Mouse (Mus musculus) thymus, adult 2 months (tissue): Measurements from ENCODE around the gene Samd4. TPM values are rescaled to one million over a fixed set of nuclear protein-coding genes. Genes with fewer than 3 reads are reported as not detected.

Experiments used
- DNase-seq: peaks from one replicate; pipeline ENCODE4 v3.0.0; 2021
- H3K27ac ChIP-seq: fragments of 200-500 bp; 2 replicates; pipeline ENCODE4 v1.5.1; 2012; ENCODE audit warnings: low read length, control low read depth; ENCODE audit not compliant: control insufficient read depth, insufficient read depth
- H3K27me3 ChIP-seq: fragments of 200-500 bp; 2 replicates; pipeline ENCODE4 v1.6.1; 2012; ENCODE audit warnings: mild to moderate bottlenecking, low read length, moderate library complexity, mixed read lengths; ENCODE audit not compliant: control insufficient read depth, insufficient read depth
- H3K36me3 ChIP-seq: fragments of 200-500 bp; 2 replicates; pipeline ENCODE4 v1.6.1; 2012; ENCODE audit warnings: mild to moderate bottlenecking, low read length, moderate library complexity; ENCODE audit not compliant: control insufficient read depth, insufficient read depth
- H3K4me1 ChIP-seq: fragments of 200-500 bp; replicated peaks from 2 replicates; pipeline ENCODE4 v1.6.1; 2012; ENCODE audit warnings: low read length; ENCODE audit not compliant: control insufficient read depth, insufficient read depth
- H3K4me3 ChIP-seq: fragments of 200-500 bp; 2 replicates; pipeline ENCODE4 v1.5.1; 2012; ENCODE audit warnings: mild to moderate bottlenecking, low read length, control low read depth, moderate library complexity; ENCODE audit not compliant: control insufficient read depth, insufficient read depth
- CTCF ChIP-seq: fragments of 200-500 bp; IDR thresholded peaks from 2 replicates; pipeline ENCODE4 v1.5.1; 2012; ENCODE audit warnings: mild to moderate bottlenecking, control low read depth, low read length, moderate library complexity, borderline replicate concordance; ENCODE audit not compliant: control insufficient read depth, poor library complexity, insufficient read depth; ENCODE audit errors: extremely low read depth
- POLR2A ChIP-seq: fragments of 200-500 bp; IDR thresholded peaks from 2 replicates; pipeline ENCODE4 v1.6.1; 2012; ENCODE audit warnings: mild to moderate bottlenecking, low read length, control low read depth, moderate library complexity; ENCODE audit not compliant: control insufficient read depth, poor library complexity, insufficient read depth; ENCODE audit errors: extremely low read depth
- WGBS: fragments of 180-500 bp; shearing (Covaris S2); methylation state at CpG from one replicate; pipeline ENCODE4 v1.1.7; 2018; 5-methylcytosine and 5-hydroxymethylcytosine counted together
- polyA plus RNA-seq: library from polyadenylated mRNA; depleted of rRNA; stranded (reverse); fragments of >200 nt; gene quantifications from 2 replicates; pipeline ENCODE4 v1.2.3, GENCODE M21; 2012

Gene Samd4
- polyA plus RNA-seq, 1 experiment: 3.1 TPM

DNA sequence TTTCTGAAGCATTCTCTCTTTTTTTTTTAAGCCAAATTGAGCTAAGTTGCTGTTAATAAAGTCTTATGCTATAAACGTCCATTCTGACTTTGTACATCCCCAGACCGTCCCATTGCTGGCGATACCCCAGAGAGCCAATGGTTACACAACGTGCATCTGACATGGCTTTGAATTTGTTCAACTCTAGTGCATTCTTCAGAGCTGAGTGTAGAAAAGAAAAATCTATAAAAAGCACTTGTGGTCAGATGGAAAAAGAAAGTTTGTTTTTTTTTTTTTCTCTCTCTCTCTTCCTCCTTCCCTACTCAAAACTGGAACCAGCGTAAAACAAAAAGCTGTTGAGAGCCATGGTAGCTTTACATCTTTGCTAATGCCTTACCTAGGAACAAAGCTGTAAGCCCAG is 41.8 kb downstream of the Samd4 start:
- WGBS: 47% methylated on average over 5 of the region's 5 CpGs

DNA sequence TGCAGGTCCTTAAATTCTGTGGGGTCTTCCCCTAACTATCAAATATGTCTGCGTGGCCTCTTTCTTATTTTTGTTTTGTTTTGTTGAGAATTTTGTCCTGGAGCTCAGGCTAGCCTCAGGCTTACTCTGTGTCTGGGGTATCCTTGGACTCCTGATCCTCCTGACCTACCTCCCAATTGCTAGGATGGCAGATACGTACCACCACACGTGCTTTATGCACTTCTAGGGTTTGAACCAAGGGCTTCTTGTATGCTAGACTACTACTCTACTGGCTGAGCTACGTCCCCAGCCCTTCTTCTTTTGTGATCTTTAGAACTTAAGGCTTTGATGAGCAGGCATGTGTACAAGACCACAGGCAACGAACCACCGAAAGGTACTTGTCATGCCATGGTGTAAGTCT is 45.9 kb downstream of the Samd4 start:
- H3K36me3 ChIP-seq: no peaks in the 10 kb centered on the region
- 0 out of 2 replicates have a peak, but pooled peaks cover 3% of the 10 kb centered on the region for H3K4me1 ChIP-seq
- no peaks in the 10 kb centered on the region for H3K27me3 ChIP-seq
- H3K27ac ChIP-seq: no peak overlapping the region
- DNase-seq: no peak
- TF ChIP-seq CTCF (no peak), POLR2A (no peak)
- H3K4me3 ChIP-seq: no peak overlapping the region
- 93% methylated on average over 6 of the region's 6 CpGs for WGBS

More for the DNA sequence above, 41.8 kb downstream of the Samd4 start:
- DNase-seq: no peak
- 0 out of 2 replicates have a peak, but pooled peaks cover 3% of the 10 kb centered on the region for H3K4me1 ChIP-seq
- H3K36me3 ChIP-seq: no peaks in the 10 kb centered on the region
- H3K27me3 ChIP-seq: no peaks in the 10 kb centered on the region
- H3K4me3 ChIP-seq: no peak overlapping the region
- no peak for TF ChIP-seq CTCF
- TF ChIP-seq POLR2A: no peak
- H3K27ac ChIP-seq: no peak overlapping the region

DNA sequence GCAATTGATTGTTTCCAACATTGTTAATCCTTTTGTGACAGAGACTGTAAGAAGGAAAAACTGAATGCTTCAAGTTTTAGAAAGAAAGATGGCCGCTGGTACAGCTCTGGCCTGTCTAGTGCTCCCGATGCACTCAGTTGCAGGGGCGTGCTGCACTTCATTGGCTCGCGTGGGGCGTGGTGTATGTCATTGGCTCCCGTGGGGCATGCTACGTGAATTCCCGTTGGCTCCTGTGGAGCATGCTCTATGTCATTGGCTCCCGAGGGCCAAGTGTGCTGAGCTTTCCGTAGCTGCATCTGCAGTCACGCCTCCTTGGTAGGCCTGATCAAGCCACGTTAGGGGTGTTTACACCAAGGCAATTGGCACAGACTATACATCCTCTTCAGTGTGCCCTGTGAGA is 49.5 kb downstream of the Samd4 start:
- DNase-seq: no peak
- WGBS: 96% methylated on average over 13 of the region's 13 CpGs
- H3K36me3 ChIP-seq: no peaks in the 10 kb centered on the region
- H3K27ac ChIP-seq: no peak overlapping the region
- TF ChIP-seq POLR2A: no peak
- no peak for TF ChIP-seq CTCF
- no peak overlapping the region for H3K4me3 ChIP-seq
- H3K27me3 ChIP-seq: no peaks in the 10 kb centered on the region
- no peaks in the 10 kb centered on the region for H3K4me1 ChIP-seq

DNA sequence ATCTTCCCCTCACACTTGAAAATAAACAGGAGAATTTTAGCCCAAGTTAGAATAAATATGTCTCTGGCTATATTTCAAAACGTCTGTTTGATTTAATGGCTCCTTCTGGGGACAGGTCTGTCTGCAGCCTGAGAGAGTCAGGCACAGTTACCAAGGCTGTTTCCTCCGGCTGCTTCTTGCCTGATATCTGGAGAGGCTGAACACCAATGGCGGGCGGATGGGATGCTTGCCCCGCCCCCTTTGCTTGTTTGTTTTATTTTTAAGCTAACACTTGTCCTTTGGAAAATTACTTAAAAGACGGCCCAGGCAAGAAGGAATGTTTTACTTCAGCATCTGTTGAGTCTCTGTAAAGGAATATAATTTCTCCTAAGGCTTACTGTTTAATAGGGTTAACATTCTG is 50.1 kb downstream of the Samd4 start:
- DNase-seq: no peak
- H3K4me1 ChIP-seq: no peaks in the 10 kb centered on the region
- no peak overlapping the region for H3K4me3 ChIP-seq
- WGBS: 75% methylated on average over 6 of the region's 6 CpGs
- H3K36me3 ChIP-seq: no peaks in the 10 kb centered on the region
- no peak for TF ChIP-seq CTCF
- no peak for TF ChIP-seq POLR2A
- no peak overlapping the region for H3K27ac ChIP-seq
- no peaks in the 10 kb centered on the region for H3K27me3 ChIP-seq

DNA sequence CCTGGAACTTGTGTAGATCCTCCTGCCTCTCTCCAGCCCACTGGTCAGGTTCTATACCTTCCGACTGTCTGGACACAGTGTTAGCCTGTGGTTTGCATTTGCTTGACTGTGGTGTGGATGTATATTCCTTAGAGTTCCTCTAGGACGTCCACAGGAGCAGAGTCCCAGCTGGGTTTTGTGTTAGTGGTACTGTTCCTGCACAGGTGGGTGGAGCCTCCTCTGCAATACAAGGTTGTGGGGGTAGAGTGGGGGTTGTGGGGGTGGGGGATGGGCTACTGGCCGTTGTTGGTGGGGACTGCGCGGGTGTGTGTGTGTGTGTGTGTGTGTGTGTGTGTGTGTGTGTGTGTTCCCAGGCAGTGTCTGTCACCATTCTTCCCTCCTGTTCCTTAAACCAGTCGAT is 58.4 kb downstream of the Samd4 start:
- no peak for DNase-seq
- TF ChIP-seq CTCF: no peak
- no peak for TF ChIP-seq POLR2A
- Histone ChIP-seq H3K36me3 (no peaks in the 10 kb centered on the region), H3K27ac (no peak overlapping the region), H3K4me3 (no peak overlapping the region), H3K4me1 (no peaks in the 10 kb centered on the region; the same call in 1 of the 2 replicates), H3K27me3 (no peaks in the 10 kb centered on the region)
- WGBS: 47% methylated on average over 6 of the region's 6 CpGs

DNA sequence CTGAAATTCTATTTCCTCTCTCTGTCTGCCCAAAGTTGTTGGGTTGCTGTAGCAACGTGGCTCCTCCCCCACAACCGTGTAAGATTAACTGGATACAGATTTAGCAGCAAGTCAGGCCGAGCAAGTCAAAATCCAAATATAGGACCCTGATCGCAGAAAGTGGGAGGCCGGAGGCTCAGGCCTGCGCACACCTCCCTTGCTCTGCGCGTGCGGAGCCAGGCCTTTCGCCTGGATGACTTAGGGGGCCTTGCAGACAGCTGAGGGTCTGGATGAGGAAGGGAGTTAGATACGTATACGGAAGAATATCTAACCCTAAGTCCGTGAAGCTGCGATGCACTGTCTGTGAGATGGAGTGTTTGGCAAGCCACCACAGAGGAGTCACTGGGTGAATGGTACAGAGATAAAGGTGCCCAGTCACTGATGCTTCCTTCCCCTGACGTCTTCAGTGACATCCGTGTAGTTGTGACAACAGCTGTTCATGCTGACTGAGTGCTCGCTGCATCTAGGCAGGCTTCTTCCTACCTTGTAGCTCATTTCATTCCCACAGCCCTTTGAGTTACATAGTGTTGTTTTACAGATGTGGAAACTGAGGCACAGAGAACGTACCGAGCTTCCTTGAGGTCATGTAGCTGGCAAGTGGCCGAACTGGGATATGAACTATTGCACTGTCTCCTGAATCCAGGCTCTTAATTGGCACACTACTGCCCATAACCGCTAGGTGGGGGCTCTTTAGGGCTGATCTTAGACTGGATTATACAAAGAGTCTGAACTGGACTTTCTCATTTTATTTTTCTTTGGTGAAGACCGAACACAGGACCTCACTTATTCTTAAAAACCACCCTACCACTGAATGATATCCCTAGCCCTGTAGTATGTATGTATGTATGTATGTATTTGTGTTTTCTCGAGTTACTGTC is 59.5 kb downstream of the Samd4 start:
- no peaks in the 10 kb centered on the region; the same call in 1 of the 2 replicates for H3K4me1 ChIP-seq
- DNase-seq: peak; percentile 4
- WGBS: 64% methylated on average over 23 of the region's 23 CpGs
- H3K27ac ChIP-seq: no peak overlapping the region
- H3K36me3 ChIP-seq: no peaks in the 10 kb centered on the region
- H3K27me3 ChIP-seq: no peaks in the 10 kb centered on the region
- TF ChIP-seq POLR2A (no peak), CTCF (no peak)
- no peak overlapping the region for H3K4me3 ChIP-seq
